Mouse (Mus musculus): ENCODE results near the gene Ago4.

The Ago4 gene

GRCm38 (mm10) chr4:126526828-126527227 lies 6.4 kb downstream of the Ago4 start:
- in situ Hi-C loops (cut with MboI; ENCODE audit: low sequenced_read_pairs) = no loop called here

DNA sequence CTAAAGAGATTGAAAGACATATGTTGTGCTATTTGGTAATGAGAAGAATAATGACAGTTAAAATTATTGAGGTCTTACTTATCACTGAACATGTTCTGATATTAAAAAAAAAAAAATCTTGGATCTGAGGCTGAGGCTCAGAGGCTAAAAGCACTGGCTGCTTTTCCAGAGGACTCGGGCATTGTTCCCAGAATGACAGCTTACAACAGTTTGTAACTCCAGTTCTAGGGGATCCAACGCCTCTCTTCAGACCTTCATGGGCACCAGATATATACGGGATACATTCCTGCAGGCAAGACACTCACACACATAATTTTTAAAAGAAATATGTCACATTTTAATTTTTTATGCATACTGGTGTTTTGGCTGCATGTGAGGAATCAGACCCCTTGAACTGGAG lies 7.1 kb downstream of the Ago4 start:
- in situ Hi-C loops (cut with MboI; ENCODE audit: low sequenced_read_pairs) = no loop called here

GRCm38 (mm10) chr4:126512308-126513066 lies 20.8 kb downstream of the Ago4 start:
- in situ Hi-C loops (cut with MboI; ENCODE audit: low sequenced_read_pairs) = no loop called here

DNA sequence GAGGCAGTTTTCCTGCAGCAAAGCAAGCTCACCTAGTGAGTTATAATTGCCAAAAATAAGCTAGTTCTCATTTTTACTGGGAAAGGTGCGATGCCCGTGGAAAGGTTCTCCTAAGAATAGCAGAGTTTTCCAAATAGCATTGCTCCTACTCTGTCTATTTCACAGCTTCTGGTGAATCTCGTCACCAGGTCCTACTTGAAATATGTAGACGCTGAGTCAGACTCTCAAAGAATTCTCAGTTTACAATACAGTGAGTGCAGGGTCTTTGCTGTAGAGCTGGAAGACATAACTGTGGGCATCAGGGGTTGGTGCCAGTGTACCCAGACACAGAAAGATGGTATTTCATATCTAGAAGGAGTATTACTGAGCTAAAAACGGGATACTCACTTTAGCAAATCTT lies 22.3 kb downstream of the Ago4 start:
- in situ Hi-C loops (cut with MboI; ENCODE audit: low sequenced_read_pairs) = no loop called here

DNA sequence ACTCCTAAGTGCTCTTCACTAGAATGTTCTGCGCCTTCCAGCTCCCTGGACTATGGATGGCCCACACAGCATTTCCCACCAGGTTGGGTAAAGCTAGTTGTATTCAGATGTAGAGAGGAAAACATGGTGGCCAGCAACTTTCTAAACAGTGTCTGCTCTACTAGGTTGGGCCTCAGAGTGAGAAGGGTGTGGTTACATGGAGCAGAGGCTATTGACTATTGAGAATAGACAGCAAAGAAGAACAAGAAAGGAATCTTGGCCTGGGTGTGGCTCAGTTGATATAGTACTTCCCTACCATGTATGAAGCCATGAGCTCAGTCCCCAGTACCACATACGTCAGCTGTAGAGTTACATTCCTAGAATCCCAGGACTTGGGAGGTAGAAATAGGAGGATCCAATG lies 24.2 kb downstream of the Ago4 start:
- in situ Hi-C loops (cut with MboI; ENCODE audit: low sequenced_read_pairs) = no loop called here

GRCm38 (mm10) chr4:126508110-126508899 lies 25.0 kb downstream of the Ago4 start:
- in situ Hi-C loops (cut with MboI; ENCODE audit: low sequenced_read_pairs) = no loop called here

- in situ Hi-C loops (cut with MboI; ENCODE audit: low sequenced_read_pairs) = no loop called here
Measured at GRCm38 (mm10) chr4:126502977-126503309, 30.3 kb downstream of the Ago4 start.

GRCm38 (mm10) chr4:126502141-126502976 lies 30.9 kb downstream of the Ago4 start:
- in situ Hi-C loops (cut with MboI; ENCODE audit: low sequenced_read_pairs) = no loop called here

- in situ Hi-C loops (cut with MboI; ENCODE audit: low sequenced_read_pairs) = no loop called here
Measured at GRCm38 (mm10) chr4:126498601-126499000, 34.7 kb downstream of the Ago4 start.

- in situ Hi-C loops (cut with MboI; ENCODE audit: low sequenced_read_pairs) = no loop called here
Measured at GRCm38 (mm10) chr4:126496963-126497362, 36.3 kb downstream of the Ago4 start.

DNA sequence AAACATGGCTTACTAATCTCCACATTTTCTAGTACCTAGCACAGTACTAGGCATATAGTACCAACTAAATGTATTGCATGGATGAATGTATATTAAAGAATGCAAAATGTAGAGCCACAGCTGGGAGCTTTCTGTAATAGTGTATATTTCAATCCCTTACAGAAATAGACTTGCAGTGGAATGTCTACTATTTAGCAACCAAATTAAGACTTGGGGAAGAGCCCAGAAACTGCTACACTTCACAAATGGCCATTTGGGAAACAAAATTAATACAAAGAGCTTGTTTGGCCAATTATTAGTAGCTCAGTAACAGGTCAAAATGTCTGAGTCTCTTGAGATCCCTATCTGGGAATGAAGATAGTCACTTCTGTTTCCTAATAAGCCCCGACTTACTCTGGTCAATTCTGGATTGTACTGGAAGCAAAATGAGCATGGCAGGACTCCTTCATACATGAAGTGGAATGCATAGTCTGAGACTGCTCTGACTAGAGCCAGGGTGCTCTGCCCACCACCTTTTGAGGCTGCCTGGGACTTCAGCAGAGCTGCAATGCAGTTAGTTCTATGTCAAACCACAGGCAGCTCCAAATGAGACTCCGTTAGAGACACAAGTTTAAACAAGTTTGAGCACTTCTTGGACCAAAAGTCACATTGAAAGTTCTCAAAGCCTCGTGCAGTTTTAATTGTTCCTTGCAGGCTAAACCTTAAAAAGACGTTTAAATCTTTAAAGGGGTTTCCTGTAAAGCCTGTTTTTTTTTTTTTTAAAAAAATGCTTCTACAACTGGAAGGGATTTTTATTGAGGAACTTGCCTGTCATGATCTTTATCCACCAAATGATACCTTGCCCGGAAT lies 37.1 kb downstream of the Ago4 start:
- in situ Hi-C loops (cut with MboI; ENCODE audit: low sequenced_read_pairs) = no loop called here

GRCm38 (mm10) chr4:126495453-126495852 lies 37.8 kb downstream of the Ago4 start:
- in situ Hi-C loops (cut with MboI; ENCODE audit: low sequenced_read_pairs) = no loop called here

DNA sequence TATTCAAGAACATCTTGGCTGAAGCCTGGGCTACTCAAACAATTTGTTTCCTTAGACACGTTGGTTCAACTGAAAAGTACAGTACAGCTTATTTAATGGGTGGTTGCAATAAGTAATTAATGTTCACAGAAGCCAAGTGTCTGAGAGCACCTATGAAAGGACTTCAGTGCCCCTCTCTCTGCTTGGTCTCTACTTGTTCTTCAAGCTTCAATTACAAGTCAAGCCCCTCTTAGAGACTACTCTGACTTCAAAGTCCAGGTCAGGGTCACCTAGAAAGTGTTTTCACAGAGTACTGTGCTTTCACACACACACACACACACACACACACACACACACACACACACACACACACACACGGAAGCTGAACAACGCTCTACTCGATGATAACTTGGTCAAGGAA lies 39.9 kb downstream of the Ago4 start:
- in situ Hi-C loops (cut with MboI; ENCODE audit: low sequenced_read_pairs) = no loop called here

GRCm38 (mm10) chr4:126491977-126492376 lies 41.3 kb downstream of the Ago4 start:
- in situ Hi-C loops (cut with MboI; ENCODE audit: low sequenced_read_pairs) = no loop called here

- in situ Hi-C loops (cut with MboI; ENCODE audit: low sequenced_read_pairs) = no loop called here
Measured at GRCm38 (mm10) chr4:126490726-126491125, 42.5 kb downstream of the Ago4 start.

DNA sequence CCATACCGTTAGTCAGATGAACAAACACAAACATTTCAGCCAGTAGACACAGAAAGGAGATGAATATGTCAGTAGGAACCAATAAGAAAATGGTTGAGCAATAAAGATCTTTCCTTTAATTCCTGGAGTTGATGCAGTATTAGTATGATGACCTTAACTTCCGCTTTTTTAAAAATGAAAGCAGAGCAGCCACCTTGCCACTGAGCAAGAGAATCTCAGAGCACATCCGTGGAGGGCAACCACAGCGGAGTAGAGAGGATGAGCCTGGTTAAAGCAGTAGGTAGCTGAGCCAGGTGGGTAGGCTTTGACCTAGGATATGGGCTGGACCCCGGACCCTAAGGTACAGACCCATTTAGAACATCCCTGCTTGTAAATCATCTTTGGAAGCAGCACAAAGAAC lies 43.5 kb downstream of the Ago4 start:
- in situ Hi-C loops (cut with MboI; ENCODE audit: low sequenced_read_pairs) = no loop called here

GRCm38 (mm10) chr4:126486217-126486616 lies 47.1 kb downstream of the Ago4 start:
- in situ Hi-C loops (cut with MboI; ENCODE audit: low sequenced_read_pairs) = no loop called here

GRCm38 (mm10) chr4:126485065-126485464 lies 48.2 kb downstream of the Ago4 start:
- in situ Hi-C loops (cut with MboI; ENCODE audit: low sequenced_read_pairs) = no loop called here

DNA sequence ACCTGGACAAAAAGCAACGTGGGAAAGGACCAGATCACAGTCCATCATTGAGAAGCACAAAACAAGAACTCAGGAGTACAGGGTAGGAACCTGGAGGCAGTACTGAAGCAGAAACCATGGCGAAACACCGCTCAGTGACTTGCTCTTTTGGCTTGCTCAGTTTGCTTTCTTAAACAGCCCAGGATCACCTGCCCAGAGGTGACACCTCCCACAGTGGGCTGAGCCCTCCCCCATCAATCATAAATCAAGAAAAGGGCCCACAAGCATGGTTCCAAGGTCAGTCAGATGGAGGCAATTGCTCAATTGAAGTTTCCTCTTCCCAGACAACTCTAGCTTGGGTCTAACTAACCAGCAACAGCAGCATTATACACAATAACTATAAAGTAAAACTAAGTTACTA lies 49.4 kb downstream of the Ago4 start:
- in situ Hi-C loops (cut with MboI; ENCODE audit: low sequenced_read_pairs) = no loop called here

DNA sequence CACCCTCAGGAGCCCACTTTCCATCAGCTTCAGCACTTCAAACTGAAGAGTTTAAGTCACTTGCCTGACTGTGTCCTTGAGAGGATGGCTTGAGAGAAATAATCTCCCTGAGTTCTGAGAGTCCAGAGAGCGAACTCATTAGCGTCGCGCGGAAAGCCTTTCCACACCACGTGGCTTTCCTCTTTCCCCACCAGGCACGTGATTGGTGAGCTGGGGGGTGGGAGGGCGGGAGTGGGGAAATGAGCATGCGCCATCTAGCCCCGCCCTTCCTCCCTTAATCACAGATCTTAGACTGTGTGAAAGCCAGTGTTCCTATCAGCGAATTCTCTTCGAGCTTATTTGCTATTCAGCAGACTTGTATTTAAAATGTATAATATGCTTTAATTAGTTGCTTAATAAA lies 50.3 kb downstream of the Ago4 start:
- in situ Hi-C loops (cut with MboI; ENCODE audit: low sequenced_read_pairs) = no loop called here

DNA sequence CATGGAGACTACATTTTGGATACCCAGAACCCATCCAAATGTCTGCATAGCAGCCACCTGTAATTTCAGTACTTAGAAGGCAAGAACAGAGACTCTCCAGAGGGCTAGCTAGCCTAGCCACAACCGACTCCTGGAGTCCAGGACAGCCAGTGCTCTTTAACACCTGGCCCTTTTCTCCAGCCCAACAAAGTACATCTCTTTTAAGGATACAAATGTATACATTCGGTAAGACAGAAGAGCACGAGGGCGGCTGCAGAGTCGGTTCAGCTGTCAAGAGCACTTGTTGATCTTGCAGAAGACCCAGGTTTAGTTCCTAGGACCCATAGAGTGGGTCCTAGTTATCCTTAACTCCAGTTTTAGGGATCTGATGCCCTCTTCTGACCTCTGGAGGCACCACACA lies 51.8 kb downstream of the Ago4 start:
- in situ Hi-C loops (cut with MboI; ENCODE audit: low sequenced_read_pairs) = no loop called here

Data from CH12F3 (cell line).